17 mouse cellular contexts compared by ENCODE assay signal in the genomic region with DNA sequence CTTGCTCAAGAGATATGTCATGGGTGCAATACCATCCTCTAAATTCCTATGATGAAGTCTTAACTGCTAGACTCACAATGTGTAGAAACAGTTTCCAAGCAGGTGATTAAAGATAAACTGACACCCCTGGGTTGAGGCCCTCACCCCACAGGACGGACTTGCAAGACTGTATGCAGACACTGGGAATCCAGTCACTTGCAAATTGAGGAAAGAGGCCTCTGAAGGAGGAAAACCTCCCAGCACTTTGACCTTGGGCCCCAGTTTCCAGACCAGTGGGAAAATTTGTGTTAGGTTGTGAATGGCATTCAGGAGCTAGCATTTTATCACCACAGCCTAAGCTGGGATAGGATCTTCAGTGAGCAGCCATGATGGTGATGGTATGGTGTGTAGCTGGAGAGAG.
A peak's percentile ranks its signal among the peaks of the same experiment; 100 is the strongest.
DNase-seq lines count a peak whose midpoint lies in the region; ATAC-seq and TF ChIP-seq lines count a peak whose summit lies in the region.
"Had no signal": no experiment of that assay in that cellular context is flagged by ENCODE, and none has a peak within 500 bp of the region (broad histone marks: within the 10 kb centered on the region; RNA-seq: fewer than 3 reads in every experiment).

No protein-coding gene starts in this region.

- no peak overlapping the region for H3K4me2 ChIP-seq in hindbrain, embryonic 13.5 days
- H3K4me2 ChIP-seq in midbrain, embryonic 15.5 days: no peak overlapping the region
- H3K4me2 ChIP-seq: lung, embryonic 14.5 days; neural tube, embryonic 12.5 days had no signal

- H3K9ac ChIP-seq in hindbrain, embryonic 13.5 days: no peak overlapping the region
- H3K9ac ChIP-seq in midbrain, embryonic 15.5 days: no peak overlapping the region
- H3K9ac ChIP-seq: lung, embryonic 14.5 days; neural tube, embryonic 12.5 days had no signal

- no peaks in the 10 kb centered on the region for H3K36me3 ChIP-seq in hindbrain, embryonic 13.5 days
- no peaks in the 10 kb centered on the region for H3K36me3 ChIP-seq in midbrain, embryonic 15.5 days (replicated peaks)
- H3K36me3 ChIP-seq: neural tube, embryonic 12.5 days had no signal

- no peak for TF ChIP-seq POLR2A in cortical plate, adult 2 months (IDR thresholded peaks at IDR 0.05; ENCODE audit: extremely low read depth, insufficient read depth, low read length)

- TF ChIP-seq CTCF in cortical plate, adult 2 months (IDR thresholded peaks at IDR 0.05; ENCODE audit: extremely low read depth, insufficient read depth, low read length): no peak

- H3K27me3 ChIP-seq in hindbrain, embryonic 13.5 days: no peaks in the 10 kb centered on the region
- H3K27me3 ChIP-seq in midbrain, embryonic 15.5 days (replicated peaks): no peaks in the 10 kb centered on the region
- H3K27me3 ChIP-seq: neural tube, embryonic 12.5 days had no signal

- no peaks in the 10 kb centered on the region for H3K9me3 ChIP-seq in hindbrain, embryonic 13.5 days
- H3K9me3 ChIP-seq in midbrain, embryonic 15.5 days: no peaks in the 10 kb centered on the region
- H3K9me3 ChIP-seq: neural tube, embryonic 12.5 days had no signal

- no peak overlapping the region for H3K4me3 ChIP-seq in cortical plate, adult 2 months (ENCODE audit: insufficient read depth, low read length)
- no peak overlapping the region for H3K4me3 ChIP-seq in hindbrain, embryonic 13.5 days
- H3K4me3 ChIP-seq in midbrain, embryonic 15.5 days: no peak overlapping the region
- H3K4me3 ChIP-seq: gastrocnemius, adult 2 months; neural tube, embryonic 12.5 days had no signal

- peak overlapping the region; percentile 87 for H3K27ac ChIP-seq in cortical plate, adult 2 months (ENCODE audit: insufficient read depth, low read length)
- peak overlapping the region; percentile 66 for H3K27ac ChIP-seq in hindbrain, embryonic 13.5 days
- peak overlapping the region; percentile 55; the same call in 1 of the 2 replicates for H3K27ac ChIP-seq in midbrain, embryonic 15.5 days
- H3K27ac ChIP-seq: gastrocnemius, adult 2 months; neural tube, embryonic 12.5 days had no signal

- H3K4me1 ChIP-seq in cortical plate, adult 2 months (ENCODE audit: control insufficient read depth, insufficient read depth, low read length): no peaks in the 10 kb centered on the region; the same call in none of the 2 replicates
- peaks cover 13% of the 10 kb centered on the region for H3K4me1 ChIP-seq in hindbrain, embryonic 13.5 days (replicated peaks)
- 0 out of 2 replicates have a peak, but pooled peaks cover 7% of the 10 kb centered on the region for H3K4me1 ChIP-seq in midbrain, embryonic 15.5 days

- 75% methylated on average over 1 of the region's 1 CpGs for WGBS in hindbrain, embryonic 13.5 days
- WGBS in midbrain, embryonic 15.5 days: 53% methylated on average over 1 of the region's 1 CpGs

- no peak for ATAC-seq in hindbrain, embryonic 13.5 days (ENCODE audit: low FRiP score)
- ATAC-seq in midbrain, embryonic 15.5 days (replicated peaks): no peak
- ATAC-seq: CD4-positive, CD25-positive, alpha-beta regulatory T cell, adult 4 months; intestine, embryonic 16.5 days had no signal

- DNase-seq in ES-CJ7 (ENCODE audit: low read depth, low spot score): peak; percentile 76
- DNase-seq in adrenal gland, adult 2 months: no peak
- no peak for DNase-seq in spleen, adult 12 weeks (ENCODE audit: low spot score)
- DNase-seq in left cerebral cortex, adult 18-20 months (ENCODE audit: low spot score in 2 of 2): no peak
- DNase-seq: adrenal gland, postnatal 36 days; cerebellum, postnatal 25 days; gastrocnemius, adult 2 months; heart, postnatal 10 days; kidney, postnatal 14 days; liver had no signal
